Mouse (Mus musculus) intestine, postnatal 0 days (tissue): ENCODE data around the gene Rnf144b. TPM values are rescaled to one million over a fixed set of nuclear protein-coding genes. Genes with fewer than 3 reads are reported as not detected.

ENCODE experiments used
- ATAC-seq: fragments of 200-750 bp; cut with Nextera tagmentation; 2 replicates; pipeline ENCODE4 v1.8.0; 2017; ENCODE audit warnings: mild to moderate bottlenecking, moderate TSS enrichment, moderate library complexity
- H3K27ac ChIP-seq: fragments of 300-500 bp; sonication (generic); 2 replicates; pipeline ENCODE4 v1.5.1; 2014; ENCODE audit warnings: mild to moderate bottlenecking, low read depth, low read length, moderate library complexity
- H3K27me3 ChIP-seq: fragments of 300-500 bp; sonication (generic); replicated peaks from 2 replicates; pipeline ENCODE4 v1.6.1; 2014; ENCODE audit warnings: low read length, mixed read lengths; ENCODE audit not compliant: control insufficient read depth, insufficient read depth
- H3K36me3 ChIP-seq: fragments of 300-500 bp; sonication (generic); 2 replicates; pipeline ENCODE4 v1.6.1; 2014; ENCODE audit warnings: mild to moderate bottlenecking, moderate library complexity; ENCODE audit not compliant: control insufficient read depth, insufficient read depth
- H3K4me1 ChIP-seq: fragments of 300-500 bp; sonication (generic); replicated peaks from 2 replicates; pipeline ENCODE4 v1.6.1; 2014; ENCODE audit warnings: antibody characterized with exemption, low read length, mixed read lengths; ENCODE audit not compliant: control insufficient read depth, insufficient read depth
- H3K4me2 ChIP-seq: fragments of 300-500 bp; sonication (generic); replicated peaks from 2 replicates; pipeline ENCODE4 v1.6.1; 2014; ENCODE audit warnings: low read depth, mild to moderate bottlenecking, moderate library complexity
- H3K4me3 ChIP-seq: fragments of 300-500 bp; sonication (generic); 2 replicates; pipeline ENCODE4 v1.5.1; 2014; ENCODE audit warnings: low read depth, low read length
- H3K9ac ChIP-seq: fragments of 300-500 bp; sonication (generic); 2 replicates; pipeline ENCODE4 v1.6.1; 2014; ENCODE audit warnings: mild to moderate bottlenecking, low read depth, low read length
- H3K9me3 ChIP-seq: fragments of 300-500 bp; sonication (generic); 2 replicates; pipeline ENCODE4 v1.6.1; 2016; ENCODE audit warnings: mixed run types; ENCODE audit not compliant: control insufficient read depth
- CTCF ChIP-seq: sonication (generic); IDR thresholded peaks from 2 replicates; pipeline ENCODE4 v1.5.1; 2016; ENCODE audit warnings: low read depth, mild to moderate bottlenecking, control low read depth, antibody characterized with exemption, moderate library complexity
- WGBS: fragments of 180-500 bp; shearing (Covaris S2); extraction: QIAGEN DNeasy Blood & Tissue Kit; methylation state at CpG from one replicate; pipeline ENCODE4 v1.1.7; 2014; 5-methylcytosine and 5-hydroxymethylcytosine counted together
- polyA plus RNA-seq: library from polyadenylated mRNA; unstranded; fragments of >200 nt; fragmentation: Nextera tagmentation; extraction: Ambion mirVana; gene quantifications from 2 replicates; pipeline ENCODE4 v1.2.1, GENCODE M21; 2015

Gene Rnf144b
- polyA plus RNA-seq, 1 experiment from 2014 or later, result 1.7 TPM

DNA sequence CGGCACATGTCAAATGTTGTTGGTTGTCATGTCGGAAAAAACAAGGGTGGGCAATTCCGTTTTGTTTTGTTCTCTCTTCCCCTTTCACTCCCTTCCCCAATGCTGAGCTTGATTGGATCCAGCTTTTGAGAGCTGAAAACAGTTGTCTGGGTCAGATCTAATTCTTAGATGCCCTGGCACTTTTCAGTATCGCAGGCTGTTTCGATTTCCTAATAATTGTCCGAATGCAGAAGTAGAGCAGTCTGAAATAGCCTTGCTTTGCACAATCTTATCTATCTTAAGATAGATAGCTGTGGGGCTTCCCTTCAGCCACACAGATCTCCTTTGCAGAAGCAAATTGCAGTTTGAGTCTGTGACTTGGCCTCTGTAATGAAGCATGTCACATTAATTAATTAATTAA lies 109.7 kb downstream of the Rnf144b start:
- Histone ChIP-seq H3K4me1 (no peaks in the 10 kb centered on the region), H3K27me3 (no peaks in the 10 kb centered on the region), H3K9ac (no peak overlapping the region), H3K4me3 (no peak overlapping the region), H3K4me2 (no peak overlapping the region), H3K27ac (no peak overlapping the region), H3K9me3 (no peaks in the 10 kb centered on the region), H3K36me3 (no peaks in the 10 kb centered on the region; the same call in 1 of the 2 replicates)
- TF ChIP-seq CTCF, result no peak
- ATAC-seq, result no peak
- WGBS, result 78% methylated on average over 6 of the region's 6 CpGs

DNA sequence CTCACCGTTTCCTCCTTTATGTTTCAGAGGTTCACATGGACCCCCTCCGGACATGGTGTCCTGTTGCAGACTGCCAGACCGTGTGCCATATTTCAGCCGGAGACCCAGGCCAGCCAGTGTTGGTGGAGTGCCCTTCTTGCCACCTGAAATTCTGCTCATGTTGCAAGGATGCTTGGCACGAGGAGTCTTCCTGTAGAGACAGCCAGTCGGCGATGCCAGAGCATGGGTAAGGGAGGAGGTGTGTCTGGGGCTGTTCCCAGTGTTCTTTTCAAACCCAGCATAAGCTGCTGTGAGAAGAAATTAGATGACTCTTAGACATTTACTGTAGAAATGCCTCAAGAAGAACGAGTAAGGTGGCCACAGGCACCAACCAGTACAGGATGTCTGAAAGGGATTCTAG lies 114.9 kb downstream of the Rnf144b start:
- WGBS, result 90% methylated on average over 8 of the region's 8 CpGs
- no peaks in the 10 kb centered on the region for H3K9me3 ChIP-seq
- H3K4me1 ChIP-seq, result no peaks in the 10 kb centered on the region
- no peak overlapping the region for H3K4me2 ChIP-seq
- H3K9ac ChIP-seq, result no peak overlapping the region
- no peak overlapping the region for H3K4me3 ChIP-seq
- no peaks in the 10 kb centered on the region for H3K27me3 ChIP-seq
- no peaks in the 10 kb centered on the region for H3K36me3 ChIP-seq
- ATAC-seq, result no peak
- no peak for TF ChIP-seq CTCF
- H3K27ac ChIP-seq, result no peak overlapping the region

DNA sequence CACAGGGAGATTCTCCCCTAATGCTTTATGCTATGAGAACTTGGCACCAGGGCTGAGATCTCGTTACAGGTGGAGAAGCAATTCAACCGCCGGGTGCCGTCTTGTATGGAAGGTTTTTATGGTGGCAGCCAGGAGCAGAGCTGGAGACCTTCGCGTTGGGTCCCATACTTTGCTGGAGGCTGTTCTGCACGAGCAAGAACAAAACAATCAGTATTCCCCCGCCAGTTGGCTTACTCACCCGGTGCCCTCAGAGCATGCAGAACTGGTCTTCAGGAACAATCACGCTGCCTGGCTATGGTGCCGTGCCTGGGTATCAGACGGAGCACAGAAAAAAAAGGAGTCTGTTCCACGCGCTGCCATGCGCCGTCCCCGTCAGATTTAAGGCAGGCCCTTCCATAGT lies 115.7 kb downstream of the Rnf144b start:
- Histone ChIP-seq H3K9ac (no peak overlapping the region), H3K27ac (no peak overlapping the region), H3K9me3 (no peaks in the 10 kb centered on the region), H3K4me1 (no peaks in the 10 kb centered on the region), H3K36me3 (no peaks in the 10 kb centered on the region), H3K27me3 (no peaks in the 10 kb centered on the region), H3K4me3 (no peak overlapping the region), H3K4me2 (no peak overlapping the region)
- ATAC-seq, result no peak
- no peak for TF ChIP-seq CTCF
- WGBS, result 87% methylated on average over 17 of the region's 17 CpGs

DNA sequence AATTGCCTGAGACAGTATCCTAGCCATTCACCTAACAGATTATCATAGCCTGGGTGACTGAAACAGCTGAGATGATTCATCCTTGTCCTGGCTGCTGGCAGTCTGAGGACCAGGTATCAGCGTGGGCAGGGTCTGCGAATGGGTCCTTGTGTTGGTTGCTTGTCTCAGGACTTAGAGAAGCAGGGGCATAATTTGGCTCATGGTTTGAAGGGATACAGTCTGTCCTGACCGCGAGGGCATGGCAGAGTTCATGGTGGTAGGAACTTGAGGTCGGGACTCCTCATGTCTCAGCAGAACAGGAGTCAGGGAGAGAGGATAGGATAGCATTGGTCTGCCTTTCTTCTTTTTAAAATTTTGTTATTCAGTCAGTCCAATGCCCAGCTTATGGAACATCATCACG lies 121.1 kb downstream of the Rnf144b start:
- Histone ChIP-seq H3K4me1 (no peaks in the 10 kb centered on the region), H3K9ac (no peak overlapping the region), H3K4me3 (no peak overlapping the region), H3K4me2 (no peak overlapping the region), H3K36me3 (peaks cover 6% of the 10 kb centered on the region; the same call in 1 of the 2 replicates), H3K27ac (no peak overlapping the region), H3K27me3 (no peaks in the 10 kb centered on the region), H3K9me3 (no peaks in the 10 kb centered on the region)
- ATAC-seq, result no peak
- TF ChIP-seq CTCF, result no peak
- WGBS, result 93% methylated on average over 6 of the region's 6 CpGs

DNA sequence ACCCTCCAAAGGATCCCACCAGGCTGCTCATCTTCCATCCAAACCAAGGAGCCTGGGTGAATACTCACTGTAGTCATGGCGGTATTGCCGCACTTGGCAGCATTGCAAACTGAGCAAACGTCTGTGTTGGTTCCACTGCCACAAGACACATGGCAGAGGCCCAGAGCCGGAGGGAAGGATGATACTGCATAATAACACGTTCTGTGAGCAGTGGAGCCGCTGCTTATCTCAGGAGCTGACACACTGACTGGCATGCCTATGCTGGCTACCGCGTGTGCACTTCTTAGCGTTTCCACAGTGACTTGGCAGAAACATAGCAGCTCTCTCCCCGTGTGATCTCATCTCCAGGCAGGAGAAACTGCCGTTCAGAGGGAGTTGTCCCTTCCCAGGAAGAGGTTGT lies 122.3 kb downstream of the Rnf144b start:
- Histone ChIP-seq H3K9ac (no peak overlapping the region), H3K27me3 (no peaks in the 10 kb centered on the region), H3K27ac (no peak overlapping the region), H3K4me3 (no peak overlapping the region), H3K4me2 (no peak overlapping the region), H3K36me3 (peaks cover 6% of the 10 kb centered on the region; the same call in 1 of the 2 replicates), H3K9me3 (no peaks in the 10 kb centered on the region), H3K4me1 (no peaks in the 10 kb centered on the region)
- no peak for ATAC-seq
- 62% methylated on average over 11 of the region's 11 CpGs for WGBS
- TF ChIP-seq CTCF, result no peak

DNA sequence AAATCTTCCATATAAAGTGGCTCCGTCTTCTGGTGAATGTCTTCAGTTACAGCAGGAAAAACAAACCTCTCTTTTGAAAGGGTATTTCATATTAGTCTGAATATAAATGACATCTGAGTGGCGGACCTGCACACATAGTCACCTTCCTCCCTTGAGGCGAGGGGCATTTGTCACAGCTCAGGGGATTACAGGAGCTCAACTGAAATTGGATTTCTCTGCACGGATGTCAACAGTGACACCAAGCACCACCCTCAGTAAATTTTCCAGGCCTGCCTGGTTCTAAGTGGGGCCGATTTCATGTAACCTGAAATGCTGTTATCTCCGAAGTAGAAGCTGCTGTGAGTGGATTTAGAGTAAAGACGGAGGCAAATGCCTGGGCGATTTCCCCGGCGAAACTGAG lies 124.0 kb downstream of the Rnf144b start:
- H3K9ac ChIP-seq, result no peak overlapping the region
- no peak overlapping the region for H3K4me3 ChIP-seq
- no peak for ATAC-seq
- no peaks in the 10 kb centered on the region for H3K27me3 ChIP-seq
- peaks cover 6% of the 10 kb centered on the region; the same call in 1 of the 2 replicates for H3K36me3 ChIP-seq
- H3K4me1 ChIP-seq, result no peaks in the 10 kb centered on the region
- no peak overlapping the region for H3K4me2 ChIP-seq
- no peak for TF ChIP-seq CTCF
- H3K27ac ChIP-seq, result no peak overlapping the region
- WGBS, result 63% methylated on average over 10 of the region's 10 CpGs
- no peaks in the 10 kb centered on the region for H3K9me3 ChIP-seq

DNA sequence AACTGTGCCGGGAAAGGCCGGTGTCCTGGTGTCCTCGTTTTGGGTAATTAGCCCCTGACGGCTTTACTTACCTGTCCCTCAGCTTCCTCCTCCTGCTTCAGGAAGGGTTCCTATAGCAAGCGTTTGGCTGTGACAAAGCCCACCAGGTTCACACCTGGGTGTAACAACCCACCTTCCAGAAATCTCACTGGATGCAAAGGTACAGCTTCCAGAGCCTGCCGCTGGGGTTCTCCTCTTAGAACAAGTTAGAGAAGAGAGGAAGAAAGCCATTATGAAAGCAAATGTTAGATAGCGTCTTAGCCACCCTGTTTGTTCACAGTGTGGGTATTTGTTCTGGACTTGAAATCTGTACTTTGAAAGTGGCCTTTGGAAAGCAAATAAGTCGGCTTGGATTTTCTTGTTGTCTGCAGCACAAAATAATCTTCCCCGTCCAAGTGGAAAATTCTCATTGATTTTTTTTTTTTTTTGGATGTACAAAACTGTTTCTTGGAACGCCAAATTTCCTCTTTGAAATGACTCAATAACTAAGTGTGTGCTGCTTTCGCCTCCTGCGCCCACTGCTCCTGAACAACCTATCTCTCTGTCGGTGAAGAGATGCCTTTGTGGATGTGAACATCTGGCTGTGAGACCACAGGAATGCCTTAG lies 124.8 kb downstream of the Rnf144b start:
- TF ChIP-seq CTCF, result no peak
- Histone ChIP-seq H3K9ac (no peak overlapping the region), H3K9me3 (no peaks in the 10 kb centered on the region), H3K27me3 (no peaks in the 10 kb centered on the region), H3K36me3 (peaks cover 6% of the 10 kb centered on the region; the same call in 1 of the 2 replicates), H3K27ac (no peak overlapping the region), H3K4me1 (no peaks in the 10 kb centered on the region), H3K4me3 (no peak overlapping the region), H3K4me2 (no peak overlapping the region)
- ATAC-seq, result no peak
- 50% methylated on average over 13 of the region's 13 CpGs for WGBS
